Comparison of ENCODE assay signal across 12 mouse cellular contexts in genomic region chr4:33526675-33527074, GRCm38 (mm10).
DNase-seq lines count a peak whose midpoint lies in the region; ATAC-seq lines count a peak whose summit lies in the region.
"Had no signal": no experiment of that assay in that cellular context is flagged by ENCODE, and none has a peak within 500 bp of the region (broad histone marks: within the 10 kb centered on the region; RNA-seq: fewer than 3 reads in every experiment).

No protein-coding gene starts in this region.

- no peak overlapping the region for H3K27ac ChIP-seq in hindbrain, embryonic 14.5 days
- H3K27ac ChIP-seq in liver, embryonic 11.5 days (ENCODE audit: low read depth, low read length): no peak overlapping the region
- H3K27ac ChIP-seq: embryonic facial prominence, embryonic 13.5 days; stomach, postnatal 0 days had no signal

- peak overlapping the region; percentile 37; the same call in 1 of the 2 replicates for H3K9ac ChIP-seq in hindbrain, embryonic 14.5 days
- no peak overlapping the region for H3K9ac ChIP-seq in liver, embryonic 11.5 days (ENCODE audit: low read depth, low read length)
- H3K9ac ChIP-seq: embryonic facial prominence, embryonic 13.5 days; lung, embryonic 14.5 days had no signal

- peaks cover 12% of the 10 kb centered on the region for H3K4me1 ChIP-seq in hindbrain, embryonic 14.5 days (replicated peaks; ENCODE audit: control insufficient read depth, insufficient read depth, low read length)
- no peaks in the 10 kb centered on the region for H3K4me1 ChIP-seq in liver, embryonic 11.5 days (replicated peaks; ENCODE audit: control insufficient read depth, insufficient read depth, low read length)
- H3K4me1 ChIP-seq: embryonic facial prominence, embryonic 13.5 days had no signal

- no peak overlapping the region for H3K4me3 ChIP-seq in hindbrain, embryonic 14.5 days (replicated peaks; ENCODE audit: low read length)
- H3K4me3 ChIP-seq in liver, embryonic 11.5 days (ENCODE audit: low read depth, low read length): no peak overlapping the region
- H3K4me3 ChIP-seq: embryonic facial prominence, embryonic 13.5 days had no signal

- H3K27me3 ChIP-seq in hindbrain, embryonic 14.5 days (ENCODE audit: control insufficient read depth, insufficient read depth, low read length): no peaks in the 10 kb centered on the region
- H3K27me3 ChIP-seq in liver, embryonic 11.5 days (replicated peaks; ENCODE audit: control insufficient read depth, insufficient read depth, low read length): no peaks in the 10 kb centered on the region
- H3K27me3 ChIP-seq: embryonic facial prominence, embryonic 13.5 days had no signal

- intact Hi-C loops in left cerebral cortex, postnatal 36 days (cut with DNase I): loop anchor here (5.0 to 10.0 kb wide), 3 partner anchors 132 to 396 kb away; partner anchors contain the start of gene Cnr1

- DNase-seq in frontal cortex, postnatal 14 days (ENCODE audit: low spot score in 2 of 2): no peak
- DNase-seq in brain, embryonic 18.5 days (ENCODE audit: low read depth, low spot score): peak; percentile 49
- no peak for DNase-seq in hindbrain, embryonic 14.5 days (ENCODE audit: low spot score)
- DNase-seq in left cerebral cortex, postnatal 36 days (ENCODE audit: low spot score in 2 of 2): peak; percentile 50 to 62
- DNase-seq in adrenal gland, adult 18-20 months (ENCODE audit: low spot score in 2 of 2): no peak
- no peak for DNase-seq in liver, embryonic 11.5 days (ENCODE audit: low spot score)
- DNase-seq in urinary bladder, postnatal 14 days (ENCODE audit: low spot score): no peak
- DNase-seq: lung, embryonic 14.5 days had no signal

- peak; percentile 87 for ATAC-seq in frontal cortex, adult (ENCODE audit: low TSS enrichment)
- ATAC-seq in hindbrain, embryonic 14.5 days (ENCODE audit: low FRiP score): no peak
- ATAC-seq in liver, embryonic 11.5 days (replicated peaks; ENCODE audit: low FRiP score): no peak
- ATAC-seq: intestine, embryonic 16.5 days had no signal

- H3K9me3 ChIP-seq in hindbrain, embryonic 14.5 days (ENCODE audit: control insufficient read depth, low read length): no peaks in the 10 kb centered on the region
- H3K9me3 ChIP-seq in liver, embryonic 11.5 days (ENCODE audit: control insufficient read depth, low read length): no peaks in the 10 kb centered on the region
- H3K9me3 ChIP-seq: embryonic facial prominence, embryonic 13.5 days had no signal

- no peak overlapping the region for H3K4me2 ChIP-seq in hindbrain, embryonic 14.5 days (replicated peaks)
- no peak overlapping the region for H3K4me2 ChIP-seq in liver, embryonic 11.5 days
- H3K4me2 ChIP-seq: embryonic facial prominence, embryonic 13.5 days; lung, embryonic 14.5 days had no signal

- 31% methylated on average over 9 of the region's 9 CpGs for WGBS in hindbrain, embryonic 14.5 days
- 46% methylated on average over 9 of the region's 9 CpGs for WGBS in liver, embryonic 11.5 days

- H3K36me3 ChIP-seq in hindbrain, embryonic 14.5 days (replicated peaks; ENCODE audit: control insufficient read depth, insufficient read depth): no peaks in the 10 kb centered on the region
- no peaks in the 10 kb centered on the region for H3K36me3 ChIP-seq in liver, embryonic 11.5 days (ENCODE audit: control insufficient read depth, insufficient read depth, low read length)
- H3K36me3 ChIP-seq: embryonic facial prominence, embryonic 13.5 days had no signal

Comparison
In these comparisons a context has a peak if more than half of its experiments do, and no peak if none do; other contexts are left out.
1. DNase-seq: peak in brain, embryonic 18.5 days (single experiment) and left cerebral cortex, postnatal 36 days (2 of 2); none in frontal cortex, postnatal 14 days (0 of 2), hindbrain, embryonic 14.5 days (single experiment), adrenal gland, adult 18-20 months (0 of 2), liver, embryonic 11.5 days (single experiment) and urinary bladder, postnatal 14 days (single experiment).